Mouse (Mus musculus): ENCODE measurements at regions not wholly inside any gene's neighbourhood (a gene's known extent, or its start where the extent isn't known, plus 50 kb on each side); places are given as distances from the start of the nearest gene placed in this dataset.

DNA sequence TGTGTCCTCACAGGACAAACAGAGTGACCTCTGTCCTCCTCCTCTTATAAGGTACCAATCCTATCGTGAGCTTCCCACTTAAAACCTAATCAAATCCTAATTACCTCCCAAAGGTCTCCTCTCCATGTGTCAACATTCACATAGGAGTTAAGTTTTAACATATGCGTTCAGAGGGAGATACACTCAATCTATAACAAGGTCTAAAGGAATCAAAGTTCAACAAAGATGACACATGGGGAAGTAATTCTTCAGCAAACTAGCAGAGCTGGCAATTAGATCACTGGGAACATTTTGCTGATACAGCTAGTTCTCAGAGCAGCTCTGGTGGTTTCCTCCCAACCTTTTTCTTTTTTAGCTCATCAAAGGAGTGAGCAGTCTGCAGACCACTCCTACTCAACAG is 160.0 kb downstream of the Zfp622 start:
- DNase-seq (ENCODE audit: low read depth, low spot score): no peak
- Histone ChIP-seq H3K36me3 (ENCODE audit: control insufficient read depth, insufficient read depth, low read length, poor library complexity, severe bottlenecking) (no peaks in the 10 kb centered on the region), H3K4me3 (ENCODE audit: insufficient read depth in 1 of 2, low read depth in 1 of 2, low read length in 2 of 2, poor library complexity in 1 of 2, severe bottlenecking in 1 of 2) (no peak overlapping the region), H3K9me3 (ENCODE audit: control insufficient read depth, insufficient read depth, low read depth, low read length) (no peaks in the 10 kb centered on the region), H3K4me1 (ENCODE audit: control insufficient read depth in 2 of 2, insufficient read depth in 2 of 2, low read length in 2 of 2, poor library complexity in 1 of 2) (no peaks in the 10 kb centered on the region), H3K9ac (ENCODE audit: insufficient read depth, low read depth, low read length, poor library complexity, severe bottlenecking) (no peak overlapping the region), H3K27ac (ENCODE audit: insufficient read depth, low read depth, low read length, poor library complexity, severe bottlenecking) (no peak overlapping the region)
- TF ChIP-seq MAFK (IDR thresholded peaks at IDR 0.05; ENCODE audit: insufficient read depth, low read depth, low read length) (0 out of 2 replicates have a peak, but pooled peaks have one; percentile 23), ZC3H11A (IDR thresholded peaks at IDR 0.05; ENCODE audit: borderline replicate concordance, low read depth, low read length) (no peak), ZNF384 (IDR thresholded peaks at IDR 0.05; ENCODE audit: low read depth, low read length) (no peak)
- in situ Hi-C loops (cut with MboI; ENCODE audit: low sequenced_read_pairs in 2 of 2, unreplicated experiment in 2 of 2): no loop called here

DNA sequence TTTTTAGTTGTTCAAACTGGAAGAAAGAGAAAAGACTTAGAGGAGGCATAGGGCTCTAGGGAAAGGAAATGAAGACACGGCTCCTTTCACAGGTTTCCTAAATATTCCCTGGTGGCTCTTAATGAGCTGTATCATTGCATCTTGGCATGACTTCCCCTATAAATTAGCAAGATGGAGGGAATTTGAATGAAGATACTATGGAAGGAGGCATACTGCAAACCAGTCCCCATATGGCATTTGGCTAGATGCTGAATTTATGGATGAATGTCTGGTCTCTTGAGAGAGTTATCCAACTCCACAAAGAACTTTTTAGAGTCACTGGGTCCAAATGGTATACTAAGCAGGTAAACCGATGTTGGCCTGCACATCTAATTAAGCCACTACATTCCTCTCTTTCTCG is 150.3 kb upstream of the March11 start:
- H3K9me3 ChIP-seq (ENCODE audit: control insufficient read depth, insufficient read depth, low read depth, low read length): no peaks in the 10 kb centered on the region
- no peak overlapping the region for H3K4me3 ChIP-seq (ENCODE audit: insufficient read depth in 1 of 2, low read depth in 1 of 2, low read length in 2 of 2, poor library complexity in 1 of 2, severe bottlenecking in 1 of 2)
- no peak overlapping the region for H3K27ac ChIP-seq (ENCODE audit: insufficient read depth, low read depth, low read length, poor library complexity, severe bottlenecking)
- TF ChIP-seq ZNF384 (IDR thresholded peaks at IDR 0.05; ENCODE audit: low read depth, low read length): no peak
- TF ChIP-seq CHD2 (IDR thresholded peaks at IDR 0.05; ENCODE audit: low read depth, low read length): no peak
- no peak for TF ChIP-seq ZC3H11A (IDR thresholded peaks at IDR 0.05; ENCODE audit: borderline replicate concordance, low read depth, low read length)
- no peak for TF ChIP-seq MAFK (IDR thresholded peaks at IDR 0.05; ENCODE audit: insufficient read depth, low read depth, low read length)
- TF ChIP-seq HCFC1 (IDR thresholded peaks at IDR 0.05; ENCODE audit: borderline replicate concordance, insufficient read depth, low read length): no peak
- H3K4me1 ChIP-seq (ENCODE audit: control insufficient read depth in 2 of 2, insufficient read depth in 2 of 2, low read length in 2 of 2, poor library complexity in 1 of 2): no peaks in the 10 kb centered on the region
- H3K9ac ChIP-seq (ENCODE audit: insufficient read depth, low read depth, low read length, poor library complexity, severe bottlenecking): no peak overlapping the region
- in situ Hi-C loops (cut with MboI; ENCODE audit: low sequenced_read_pairs in 2 of 2, unreplicated experiment in 2 of 2): no loop called here
- no peaks in the 10 kb centered on the region for H3K36me3 ChIP-seq (ENCODE audit: control insufficient read depth, insufficient read depth, low read length, poor library complexity, severe bottlenecking)
- DNase-seq (ENCODE audit: low read depth, low spot score): no peak

DNA sequence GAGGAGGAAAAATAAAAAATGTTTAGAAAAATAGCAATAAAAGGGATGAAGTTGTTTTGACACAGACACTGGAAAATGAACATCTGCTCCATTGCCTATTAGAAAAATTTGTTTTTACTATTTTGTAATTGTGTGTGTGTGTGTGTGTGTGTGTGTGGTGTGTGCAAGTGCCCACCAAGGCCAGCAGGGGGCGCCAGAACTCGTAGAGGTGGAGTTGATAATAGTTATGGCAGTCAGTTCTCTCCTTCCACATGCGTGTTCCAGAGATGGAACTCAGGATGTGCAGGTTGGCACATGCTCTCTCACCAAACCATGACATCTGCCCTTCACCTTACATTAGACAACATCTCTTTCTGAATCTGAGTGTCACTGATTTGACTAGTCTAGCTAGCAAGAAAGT is 123.9 kb upstream of the March11 start:
- H3K9ac ChIP-seq (ENCODE audit: insufficient read depth, low read depth, low read length, poor library complexity, severe bottlenecking): no peak overlapping the region
- H3K9me3 ChIP-seq (ENCODE audit: control insufficient read depth, insufficient read depth, low read depth, low read length): no peaks in the 10 kb centered on the region
- no peak overlapping the region for H3K27ac ChIP-seq (ENCODE audit: insufficient read depth, low read depth, low read length, poor library complexity, severe bottlenecking)
- in situ Hi-C loops (cut with MboI; ENCODE audit: low sequenced_read_pairs in 2 of 2, unreplicated experiment in 2 of 2): no loop called here
- no peaks in the 10 kb centered on the region for H3K36me3 ChIP-seq (ENCODE audit: control insufficient read depth, insufficient read depth, low read length, poor library complexity, severe bottlenecking)
- H3K4me3 ChIP-seq (ENCODE audit: insufficient read depth in 1 of 2, low read depth in 1 of 2, low read length in 2 of 2, poor library complexity in 1 of 2, severe bottlenecking in 1 of 2): no peak overlapping the region
- TF ChIP-seq ZNF384 (IDR thresholded peaks at IDR 0.05; ENCODE audit: low read depth, low read length) (no peak), CHD2 (IDR thresholded peaks at IDR 0.05; ENCODE audit: low read depth, low read length) (no peak), ZC3H11A (IDR thresholded peaks at IDR 0.05; ENCODE audit: borderline replicate concordance, low read depth, low read length) (peak; percentile 48), MAFK (IDR thresholded peaks at IDR 0.05; ENCODE audit: insufficient read depth, low read depth, low read length) (no peak), HCFC1 (IDR thresholded peaks at IDR 0.05; ENCODE audit: borderline replicate concordance, insufficient read depth, low read length) (no peak)
- peak; percentile 34 for DNase-seq (ENCODE audit: low read depth, low spot score)
- H3K4me1 ChIP-seq (ENCODE audit: control insufficient read depth in 2 of 2, insufficient read depth in 2 of 2, low read length in 2 of 2, poor library complexity in 1 of 2): no peaks in the 10 kb centered on the region

DNA sequence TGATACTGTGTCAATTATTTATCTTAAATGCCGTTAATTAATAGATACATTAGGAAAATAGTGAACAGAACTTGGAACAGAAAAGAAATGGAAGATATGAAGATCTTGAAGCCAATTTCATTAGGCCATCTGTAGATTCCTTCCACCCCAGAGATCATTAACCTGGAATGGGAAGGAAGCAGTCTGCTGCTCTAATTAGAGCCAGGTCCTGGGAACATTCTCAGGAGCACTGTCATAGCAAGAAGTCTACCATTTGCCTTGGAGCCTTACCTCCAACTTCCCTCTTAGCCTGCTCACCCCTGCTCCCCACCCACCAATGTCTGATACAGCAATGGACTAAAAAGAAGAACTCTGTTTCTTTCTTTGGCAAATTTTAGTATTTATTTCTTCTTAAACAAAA is 113.3 kb upstream of the March11 start:
- no peak for DNase-seq (ENCODE audit: low read depth, low spot score)
- Histone ChIP-seq H3K4me1 (ENCODE audit: control insufficient read depth in 2 of 2, insufficient read depth in 2 of 2, low read length in 2 of 2, poor library complexity in 1 of 2) (no peaks in the 10 kb centered on the region), H3K4me3 (ENCODE audit: insufficient read depth in 1 of 2, low read depth in 1 of 2, low read length in 2 of 2, poor library complexity in 1 of 2, severe bottlenecking in 1 of 2) (no peak overlapping the region), H3K9me3 (ENCODE audit: control insufficient read depth, insufficient read depth, low read depth, low read length) (no peaks in the 10 kb centered on the region), H3K27ac (ENCODE audit: insufficient read depth, low read depth, low read length, poor library complexity, severe bottlenecking) (no peak overlapping the region), H3K36me3 (ENCODE audit: control insufficient read depth, insufficient read depth, low read length, poor library complexity, severe bottlenecking) (no peaks in the 10 kb centered on the region), H3K9ac (ENCODE audit: insufficient read depth, low read depth, low read length, poor library complexity, severe bottlenecking) (no peak overlapping the region)
- TF ChIP-seq ZC3H11A (IDR thresholded peaks at IDR 0.05; ENCODE audit: borderline replicate concordance, low read depth, low read length): no peak
- TF ChIP-seq ZNF384 (IDR thresholded peaks at IDR 0.05; ENCODE audit: low read depth, low read length): no peak
- no peak for TF ChIP-seq CHD2 (IDR thresholded peaks at IDR 0.05; ENCODE audit: low read depth, low read length)
- no peak for TF ChIP-seq MAFK (IDR thresholded peaks at IDR 0.05; ENCODE audit: insufficient read depth, low read depth, low read length)
- no peak for TF ChIP-seq HCFC1 (IDR thresholded peaks at IDR 0.05; ENCODE audit: borderline replicate concordance, insufficient read depth, low read length)
- in situ Hi-C loops (cut with MboI; ENCODE audit: low sequenced_read_pairs in 2 of 2, unreplicated experiment in 2 of 2): no loop called here

DNA sequence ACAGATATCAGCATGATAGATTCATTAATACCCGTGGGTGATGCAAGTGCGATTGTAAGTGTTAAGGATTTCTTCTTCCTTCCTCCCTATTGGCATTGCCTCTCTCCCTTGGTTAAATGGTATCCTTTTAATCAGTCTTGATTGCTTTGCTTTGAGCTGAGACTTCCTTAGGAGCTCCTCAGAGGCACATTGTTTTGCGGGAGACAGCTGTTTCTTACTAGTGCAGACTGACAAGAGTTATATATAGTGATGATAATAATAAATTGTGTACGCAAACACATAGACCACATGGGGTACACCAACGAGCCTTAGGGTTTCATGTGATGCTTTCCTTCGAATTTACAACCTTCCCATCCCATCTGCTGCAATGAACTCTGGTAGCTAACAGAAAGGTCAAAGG is 102.0 kb upstream of the March11 start:
- no peaks in the 10 kb centered on the region for H3K36me3 ChIP-seq (ENCODE audit: control insufficient read depth, insufficient read depth, low read length, poor library complexity, severe bottlenecking)
- H3K9ac ChIP-seq (ENCODE audit: insufficient read depth, low read depth, low read length, poor library complexity, severe bottlenecking): no peak overlapping the region
- in situ Hi-C loops (cut with MboI; ENCODE audit: low sequenced_read_pairs in 2 of 2, unreplicated experiment in 2 of 2): no loop called here
- no peaks in the 10 kb centered on the region for H3K9me3 ChIP-seq (ENCODE audit: control insufficient read depth, insufficient read depth, low read depth, low read length)
- H3K27ac ChIP-seq (ENCODE audit: insufficient read depth, low read depth, low read length, poor library complexity, severe bottlenecking): no peak overlapping the region
- DNase-seq (ENCODE audit: low read depth, low spot score): no peak
- TF ChIP-seq ZC3H11A (IDR thresholded peaks at IDR 0.05; ENCODE audit: borderline replicate concordance, low read depth, low read length) (no peak), HCFC1 (IDR thresholded peaks at IDR 0.05; ENCODE audit: borderline replicate concordance, insufficient read depth, low read length) (no peak), CHD2 (IDR thresholded peaks at IDR 0.05; ENCODE audit: low read depth, low read length) (no peak)
- H3K4me3 ChIP-seq (ENCODE audit: insufficient read depth in 1 of 2, low read depth in 1 of 2, low read length in 2 of 2, poor library complexity in 1 of 2, severe bottlenecking in 1 of 2): no peak overlapping the region
- H3K4me1 ChIP-seq (ENCODE audit: control insufficient read depth in 2 of 2, insufficient read depth in 2 of 2, low read length in 2 of 2, poor library complexity in 1 of 2): no peaks in the 10 kb centered on the region

Measured in ES-E14 (cell line).